Mouse (Mus musculus) MEL (cell line): Measurements from ENCODE around the gene Art2b. TPM values are rescaled to one million over a fixed set of nuclear protein-coding genes. Genes with fewer than 3 reads are reported as not detected.

Source experiments
- DNase-seq: peaks from one replicate; pipeline ENCODE4 v3.0.0; 2011; ENCODE audit warnings: low read depth, low spot score
- H3K27ac ChIP-seq: 2 replicates; pipeline ENCODE4 v1.5.1; 2012; ENCODE audit warnings: low read depth, mild to moderate bottlenecking, control low read depth, low read length, moderate library complexity; ENCODE audit not compliant: control insufficient read depth
- H3K27me3 ChIP-seq, 2 experiments: fragments of 150-350 bp in 1 of 2; sonication (generic) in 1 of 2; 2 replicates each; pipeline ENCODE4 v1.6.1; 2012; ENCODE audit warnings: low read length in 2 of 2, mild to moderate bottlenecking in 2 of 2, improper control_type of control experiment in 1 of 2, moderate library complexity in 1 of 2; ENCODE audit not compliant: insufficient read depth in 2 of 2, control insufficient read depth in 1 of 2
- H3K36me3 ChIP-seq, 2 experiments: 2 replicates each; pipeline ENCODE4 v1.6.1; 2012 to 2014; ENCODE audit warnings: low read length in 2 of 2, improper control_type of control experiment in 1 of 2, inconsistent platforms in 1 of 2, mild to moderate bottlenecking in 1 of 2; ENCODE audit not compliant: insufficient read depth in 2 of 2, control insufficient read depth in 1 of 2
- H3K4me1 ChIP-seq, 2 experiments: fragments of 150-350 bp in 1 of 2; sonication (generic) in 1 of 2; 2 replicates each; pipeline ENCODE4 v1.6.1; 2012; ENCODE audit warnings: low read length in 2 of 2, improper control_type of control experiment in 1 of 2, mild to moderate bottlenecking in 1 of 2; ENCODE audit not compliant: insufficient read depth in 2 of 2, control insufficient read depth in 1 of 2
- H3K4me3 ChIP-seq, 2 experiments: fragments of 150-350 bp in 1 of 2; sonication (generic) in 1 of 2; 2 replicates each; pipeline ENCODE4 v1.5.1; 2012; ENCODE audit warnings: low read depth in 2 of 2, low read length in 2 of 2, mild to moderate bottlenecking in 2 of 2, moderate library complexity in 2 of 2, control low read depth in 1 of 2, improper control_type of control experiment in 1 of 2; ENCODE audit not compliant: control insufficient read depth in 1 of 2, insufficient read depth in 1 of 2
- H3K79me2 ChIP-seq: 2 replicates; pipeline ENCODE4 v1.6.1; 2012; ENCODE audit warnings: mild to moderate bottlenecking, low read length, moderate library complexity; ENCODE audit not compliant: control insufficient read depth, poor library complexity, insufficient read depth
- H3K9ac ChIP-seq: 2 replicates; pipeline ENCODE4 v1.6.1; 2012; ENCODE audit warnings: low read depth, mild to moderate bottlenecking, control low read depth, low read length, moderate library complexity; ENCODE audit not compliant: control insufficient read depth, poor library complexity, severe bottlenecking
- H3K9me3 ChIP-seq: fragments of 150-350 bp; sonication (generic); replicated peaks from 2 replicates; pipeline ENCODE4 v1.6.1; 2012; ENCODE audit warnings: mild to moderate bottlenecking, low read length, improper control_type of control experiment, moderate library complexity; ENCODE audit not compliant: insufficient read depth
- BHLHE40 ChIP-seq: IDR thresholded peaks from 2 replicates; pipeline ENCODE4 v1.6.1; 2012; ENCODE audit warnings: low read depth, mild to moderate bottlenecking, inconsistent platforms, low read length, improper control_type of control experiment, borderline replicate concordance
- CHD2 ChIP-seq: IDR thresholded peaks from 2 replicates; pipeline ENCODE4 v1.6.1; 2011; ENCODE audit warnings: low read length, improper control_type of control experiment
- CTCF ChIP-seq, 3 experiments: IDR thresholded peaks in 2 of 3; conservative IDR thresholded peaks in 1 of 3; 2 replicates each; pipeline ENCODE4 v1.5.1; 2011 to 2012; ENCODE audit warnings: low read length in 3 of 3, low read depth in 2 of 3, mild to moderate bottlenecking in 2 of 3, improper control_type of control experiment in 1 of 3, inconsistent platforms in 1 of 3, mixed read lengths in 1 of 3, moderate library complexity in 1 of 3; ENCODE audit not compliant: control insufficient read depth in 1 of 3, insufficient read depth in 1 of 3, poor library complexity in 1 of 3, severe bottlenecking in 1 of 3
- E2F4 ChIP-seq: IDR thresholded peaks from 2 replicates; pipeline ENCODE4 v1.6.1; 2011; ENCODE audit warnings: low read depth, low read length, improper control_type of control experiment, borderline replicate concordance
- ELF1 ChIP-seq: IDR thresholded peaks from 2 replicates; pipeline ENCODE4 v1.6.1; 2014; ENCODE audit warnings: low read depth, mild to moderate bottlenecking, inconsistent platforms, low read length, improper control_type of control experiment, moderate library complexity
- ETS1 ChIP-seq: IDR thresholded peaks from 2 replicates; pipeline ENCODE4 v1.6.1; 2012; ENCODE audit warnings: low read depth, mild to moderate bottlenecking, inconsistent platforms, low read length, improper control_type of control experiment, moderate library complexity
- GATA1 ChIP-seq: IDR thresholded peaks from 2 replicates; pipeline ENCODE4 v1.6.1; 2011; ENCODE audit warnings: low read depth, low read length, improper control_type of control experiment
- JUND ChIP-seq: IDR thresholded peaks from 2 replicates; pipeline ENCODE4 v1.6.1; 2011; ENCODE audit warnings: low read depth, mild to moderate bottlenecking, improper control_type of control experiment, low read length
- KAT2A ChIP-seq: conservative IDR thresholded peaks from 2 replicates; pipeline ENCODE4 v1.6.1; 2012; ENCODE audit warnings: low read depth, low read length, improper control_type of control experiment, inconsistent platforms
- MAFK ChIP-seq: IDR thresholded peaks from 2 replicates; pipeline ENCODE4 v1.6.1; 2011; ENCODE audit warnings: low read depth, mild to moderate bottlenecking, low read length, improper control_type of control experiment, borderline replicate concordance
- MEF2A ChIP-seq: IDR thresholded peaks from 2 replicates; pipeline ENCODE4 v1.6.1; 2014; ENCODE audit warnings: low read depth, mild to moderate bottlenecking, inconsistent platforms, low read length, improper control_type of control experiment; ENCODE audit not compliant: poor library complexity, insufficient replicate concordance, severe bottlenecking; ENCODE audit errors: extremely low read depth
- MXI1 ChIP-seq: IDR thresholded peaks from 2 replicates; pipeline ENCODE4 v1.6.1; 2011; ENCODE audit warnings: mild to moderate bottlenecking, low read depth, low read length, improper control_type of control experiment
- MYB ChIP-seq: IDR thresholded peaks from 2 replicates; pipeline ENCODE4 v1.6.1; 2011; ENCODE audit warnings: mild to moderate bottlenecking, low read depth, low read length, improper control_type of control experiment
- MYC ChIP-seq: IDR thresholded peaks from 2 replicates; pipeline ENCODE4 v1.6.1; 2011; ENCODE audit warnings: low read depth, mild to moderate bottlenecking, low read length, improper control_type of control experiment, moderate library complexity
- NELFE ChIP-seq: IDR thresholded peaks from 2 replicates; pipeline ENCODE4 v1.6.1; 2011; ENCODE audit warnings: low read depth, low read length, improper control_type of control experiment
- NRF1 ChIP-seq: IDR thresholded peaks from 2 replicates; pipeline ENCODE4 v1.6.1; 2014; ENCODE audit warnings: low read depth, mild to moderate bottlenecking, inconsistent platforms, low read length, improper control_type of control experiment, moderate library complexity; ENCODE audit not compliant: poor library complexity, insufficient read depth, severe bottlenecking
- POLR2A ChIP-seq, 2 experiments: IDR thresholded peaks; 2 replicates each; pipeline ENCODE4 v1.6.1; 2011 to 2012; ENCODE audit warnings: low read length in 2 of 2, mild to moderate bottlenecking in 2 of 2, control low read depth in 1 of 2, improper control_type of control experiment in 1 of 2, low read depth in 1 of 2, moderate library complexity in 1 of 2; ENCODE audit not compliant: control insufficient read depth in 1 of 2, insufficient read depth in 1 of 2, poor library complexity in 1 of 2
- RAD21 ChIP-seq: IDR thresholded peaks from 2 replicates; pipeline ENCODE4 v1.6.1; 2011; ENCODE audit warnings: mild to moderate bottlenecking, low read depth, low read length, improper control_type of control experiment
- SMC3 ChIP-seq: IDR thresholded peaks from 2 replicates; pipeline ENCODE4 v1.6.1; 2011; ENCODE audit warnings: low read depth, low read length, improper control_type of control experiment
- TAL1 ChIP-seq: IDR thresholded peaks from 2 replicates; pipeline ENCODE4 v1.6.1; 2012; ENCODE audit warnings: mild to moderate bottlenecking, inconsistent platforms, low read length, moderate library complexity, mixed read lengths
- TCF12 ChIP-seq: IDR thresholded peaks from 2 replicates; pipeline ENCODE4 v1.6.1; 2014; ENCODE audit warnings: low read depth, mild to moderate bottlenecking, inconsistent platforms, low read length, improper control_type of control experiment, moderate library complexity
- UBTF ChIP-seq: IDR thresholded peaks from 2 replicates; pipeline ENCODE4 v1.6.1; 2012; ENCODE audit warnings: low read depth, mild to moderate bottlenecking, inconsistent platforms, low read length, improper control_type of control experiment, moderate library complexity, borderline replicate concordance; ENCODE audit not compliant: insufficient read depth
- USF2 ChIP-seq, 2 experiments: IDR thresholded peaks; 2 replicates each; pipeline ENCODE4 v1.6.1; 2011 to 2012; ENCODE audit warnings: improper control_type of control experiment in 2 of 2, low read length in 2 of 2, borderline replicate concordance in 1 of 2, inconsistent platforms in 1 of 2, low read depth in 1 of 2, mild to moderate bottlenecking in 1 of 2; ENCODE audit not compliant: insufficient read depth in 1 of 2
- ZKSCAN1 ChIP-seq: IDR thresholded peaks from 2 replicates; pipeline ENCODE4 v1.6.1; 2012; ENCODE audit warnings: low read depth, mild to moderate bottlenecking, inconsistent platforms, low read length, improper control_type of control experiment, moderate library complexity
- ZMIZ1 ChIP-seq: IDR thresholded peaks from 2 replicates; pipeline ENCODE4 v1.6.1; 2012; ENCODE audit warnings: low read depth, mild to moderate bottlenecking, inconsistent platforms, low read length, improper control_type of control experiment, moderate library complexity
- polyA plus RNA-seq, 2 experiments: library from polyadenylated mRNA; stranded (reverse) in 1 of 2; unstranded in 1 of 2; fragments of >175 nt in 1 of 2; fragments of >200 nt in 1 of 2; gene quantifications; 2 replicates each; pipeline versions ENCODE4 v1.2.1 to v1.2.4; 2012; ENCODE audit warnings: low replicate concordance in 2 of 2, low read depth in 1 of 2; ENCODE audit not compliant: insufficient read length in 2 of 2, insufficient read depth in 1 of 2, missing spikeins in 1 of 2
- total RNA-seq: library from RNA; depleted of rRNA; stranded (reverse); fragments of 300-350 nt; gene quantifications from 2 replicates; pipeline ENCODE4 v1.2.3, GENCODE M21; 2012

The Art2b gene
- total and polyA plus RNA-seq, 3 experiments = not detected

- no peaks in the 10 kb centered on the region for H3K79me2 ChIP-seq
- no peaks in the 10 kb centered on the region for H3K4me1 ChIP-seq
- DNase-seq = no peak
- no peaks in the 10 kb centered on the region for H3K9me3 ChIP-seq
- no peaks in the 10 kb centered on the region for H3K36me3 ChIP-seq
- peaks cover 2% of the 10 kb centered on the region in 2 experiments; a peak in 3 of 4 replicates for H3K27me3 ChIP-seq
- no peak overlapping the region for H3K27ac ChIP-seq
- H3K4me3 ChIP-seq = no peak overlapping the region
- no peak overlapping the region for H3K9ac ChIP-seq
- TF ChIP-seq POLR2A (IDR thresholded peaks at IDR 0.05; ENCODE audit: control insufficient read depth in 1 of 2, insufficient read depth in 1 of 2, low read depth in 1 of 2, low read length in 2 of 2, poor library complexity in 1 of 2) (no peak), GATA1 (no peak), RAD21 (no peak), ZKSCAN1 (no peak), MAFK (no peak), CHD2 (no peak), MXI1 (no peak), ETS1 (no peak), MEF2A (no peak), KAT2A (no peak), NELFE (no peak), CTCF (IDR thresholded peaks at IDR 0.05 in 2 of 3, conservative IDR thresholded peaks at IDR 0.05 in 1 of 3; ENCODE audit: control insufficient read depth in 1 of 3, insufficient read depth in 1 of 3, low read depth in 2 of 3, low read length in 3 of 3, poor library complexity in 1 of 3, severe bottlenecking in 1 of 3) (no peak), JUND (no peak), TAL1 (no peak), USF2 (IDR thresholded peaks at IDR 0.05; ENCODE audit: borderline replicate concordance in 1 of 2, insufficient read depth in 1 of 2, low read depth in 1 of 2, low read length in 2 of 2) (no peak), UBTF (no peak), NRF1 (no peak), ZMIZ1 (no peak)
Measured at GRCm38 (mm10) chr7:101618273-101618672, 32.9 kb upstream of the Art2b start.

DNA sequence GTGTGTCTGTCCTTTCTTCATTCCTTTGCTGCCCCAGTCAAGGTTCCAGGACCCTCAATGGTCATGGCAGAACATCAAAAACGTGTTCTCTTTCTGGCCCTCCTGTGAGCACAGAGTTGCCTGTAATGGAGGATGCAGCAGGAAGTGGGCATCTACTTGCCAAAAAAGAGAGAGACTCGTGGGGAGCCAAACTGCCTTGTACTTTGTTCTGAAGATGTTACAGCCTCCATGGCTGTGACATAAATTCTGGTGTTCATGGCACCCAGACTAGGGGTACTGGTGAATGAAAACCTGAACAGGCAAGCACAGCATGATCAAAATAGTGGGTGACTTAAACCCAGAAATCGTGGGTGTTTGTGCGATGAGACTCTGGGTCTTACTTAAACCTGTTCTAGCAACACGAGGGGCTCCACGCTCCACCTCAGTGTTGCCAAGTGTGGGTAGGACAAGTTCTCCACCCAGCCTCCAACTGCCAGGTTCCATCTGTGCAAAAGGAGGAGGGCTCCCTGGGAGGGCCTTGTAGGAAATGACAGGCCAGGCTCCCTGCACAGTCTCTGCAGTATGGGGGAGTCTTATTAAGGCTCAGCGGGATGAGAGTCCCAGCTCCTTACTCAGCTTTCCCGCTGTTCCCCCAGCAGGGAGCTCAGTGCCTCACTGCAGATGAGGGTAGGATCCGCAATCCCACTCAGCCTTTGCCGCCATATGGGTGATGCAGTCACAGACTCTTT, 32.2 kb upstream of the Art2b start:
- no peaks in the 10 kb centered on the region for H3K9me3 ChIP-seq
- H3K4me1 ChIP-seq = no peaks in the 10 kb centered on the region
- H3K79me2 ChIP-seq = no peaks in the 10 kb centered on the region
- H3K4me3 ChIP-seq = no peak overlapping the region
- peaks cover 2% of the 10 kb centered on the region in 2 experiments; a peak in 3 of 4 replicates for H3K27me3 ChIP-seq
- TF ChIP-seq JUND = no peak
- TF ChIP-seq ELF1 = no peak
- no peak for TF ChIP-seq E2F4
- no peak for TF ChIP-seq MYC
- no peak for TF ChIP-seq POLR2A (IDR thresholded peaks at IDR 0.05; ENCODE audit: control insufficient read depth in 1 of 2, insufficient read depth in 1 of 2, low read depth in 1 of 2, low read length in 2 of 2, poor library complexity in 1 of 2)
- no peak for TF ChIP-seq KAT2A
- no peak for TF ChIP-seq MEF2A
- TF ChIP-seq SMC3 = no peak
- no peak for TF ChIP-seq BHLHE40
- no peak for TF ChIP-seq MYB
- no peak for TF ChIP-seq CHD2
- TF ChIP-seq TCF12 = no peak
- no peak for TF ChIP-seq MXI1
- TF ChIP-seq CTCF (IDR thresholded peaks at IDR 0.05 in 2 of 3, conservative IDR thresholded peaks at IDR 0.05 in 1 of 3; ENCODE audit: control insufficient read depth in 1 of 3, insufficient read depth in 1 of 3, low read depth in 2 of 3, low read length in 3 of 3, poor library complexity in 1 of 3, severe bottlenecking in 1 of 3) = no peak
- TF ChIP-seq USF2 (IDR thresholded peaks at IDR 0.05; ENCODE audit: borderline replicate concordance in 1 of 2, insufficient read depth in 1 of 2, low read depth in 1 of 2, low read length in 2 of 2) = no peak
- TF ChIP-seq, all 39 proteins: peak for 0
- H3K27ac ChIP-seq = no peak overlapping the region
- H3K36me3 ChIP-seq = no peaks in the 10 kb centered on the region
- DNase-seq = no peak
- H3K9ac ChIP-seq = no peak overlapping the region
